Mouse (Mus musculus) regulatory T cell (primary cell): ENCODE results near the gene Lrrc37a.
"Not testable (repeated sequence)": the region's sequence is repeated elsewhere in the genome, so short reads cannot be mapped to it uniquely, and the experiment has no call there.

Experiments used
- in situ Hi-C: fragments of 300-600 bp; cut with MboI, MseI; formaldehyde crosslinking; loops from one replicate; pipeline ENCODE4 v1.15.1; 2025; ENCODE audit warnings: high pct_unique_total_duplicates

Gene Lrrc37a

GRCm38 (mm10) chr11:103504497-103504896 is at the start of gene Lrrc37a:
TSS of gene Lrrc37a (minus strand) at chr11:103504597.
- in situ Hi-C loops = no loop called here

DNA sequence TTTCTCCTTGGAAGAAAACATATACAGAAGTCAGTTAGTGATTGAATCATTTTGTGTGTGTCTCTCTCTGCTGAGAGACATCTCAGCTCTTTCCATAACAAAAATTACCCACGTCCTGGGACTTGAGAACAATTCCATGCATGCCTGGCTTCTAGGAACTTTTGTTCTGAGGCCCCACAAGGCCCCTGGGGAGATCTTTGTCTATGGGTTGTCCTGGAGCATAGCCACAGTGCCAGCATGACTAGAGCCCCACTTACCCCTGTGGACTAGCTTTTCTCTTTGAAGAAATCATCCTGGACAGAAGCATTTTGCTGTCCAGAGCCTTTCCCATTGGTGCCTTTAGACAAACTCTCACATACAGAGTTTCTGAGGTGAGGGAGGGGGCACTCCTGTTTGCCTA is 30.6 kb upstream of the Lrrc37a start:
- in situ Hi-C loops = not testable (repeated sequence)

- in situ Hi-C loops = no loop called here
Observed at GRCm38 (mm10) chr11:103512111-103512510, 7.7 kb upstream of the Lrrc37a start.

DNA sequence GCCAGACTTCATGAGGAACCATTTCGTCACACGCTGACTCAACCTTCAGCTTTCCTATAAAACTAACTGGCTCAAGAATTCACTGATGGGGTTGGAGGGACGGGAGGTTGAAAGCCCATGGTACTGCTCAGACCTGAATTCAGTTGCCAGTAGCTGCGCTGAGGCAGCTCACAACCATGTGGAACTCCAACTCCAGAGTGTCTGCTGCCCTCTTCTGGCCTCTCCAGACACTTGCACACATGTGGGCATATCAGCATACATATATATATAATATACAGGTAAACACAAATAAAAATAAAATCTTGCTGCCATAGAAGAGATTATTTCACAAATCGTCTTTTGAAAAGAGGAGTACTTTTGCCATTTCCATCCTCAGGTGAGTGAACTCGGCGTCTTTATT is 40.0 kb downstream of the Lrrc37a start:
- in situ Hi-C loops = no loop called here

GRCm38 (mm10) chr11:103451105-103451504 is 53.3 kb downstream of the Lrrc37a start:
- in situ Hi-C loops = loop anchor here (10.0 kb wide), 1 partner anchor 496 kb away; no protein-coding TSS in a partner anchor

GRCm38 (mm10) chr11:103449721-103450120 is 54.7 kb downstream of the Lrrc37a start:
- in situ Hi-C loops = loop anchor here (10.0 kb wide), 1 partner anchor 495 kb away; no protein-coding TSS in a partner anchor

DNA sequence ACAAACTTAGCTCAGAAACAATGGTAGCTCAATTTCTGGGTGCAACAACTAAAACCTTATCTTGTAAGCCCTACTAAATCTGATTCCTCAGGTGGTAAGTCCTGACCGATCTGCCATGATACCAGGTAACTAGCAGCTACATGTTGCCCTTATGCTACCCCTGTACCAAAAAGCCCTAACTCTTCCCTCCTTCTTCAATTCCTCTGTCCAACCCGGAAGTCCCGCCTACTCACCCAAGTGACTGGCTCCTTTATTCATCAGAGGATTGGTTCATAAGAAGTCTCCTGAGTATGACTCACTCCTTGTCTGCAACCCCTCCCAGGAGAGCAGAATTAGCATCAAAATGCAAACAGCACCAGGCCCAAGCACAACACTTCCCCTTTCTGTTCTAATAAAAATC is 60.7 kb downstream of the Lrrc37a start:
- in situ Hi-C loops = no loop called here

DNA sequence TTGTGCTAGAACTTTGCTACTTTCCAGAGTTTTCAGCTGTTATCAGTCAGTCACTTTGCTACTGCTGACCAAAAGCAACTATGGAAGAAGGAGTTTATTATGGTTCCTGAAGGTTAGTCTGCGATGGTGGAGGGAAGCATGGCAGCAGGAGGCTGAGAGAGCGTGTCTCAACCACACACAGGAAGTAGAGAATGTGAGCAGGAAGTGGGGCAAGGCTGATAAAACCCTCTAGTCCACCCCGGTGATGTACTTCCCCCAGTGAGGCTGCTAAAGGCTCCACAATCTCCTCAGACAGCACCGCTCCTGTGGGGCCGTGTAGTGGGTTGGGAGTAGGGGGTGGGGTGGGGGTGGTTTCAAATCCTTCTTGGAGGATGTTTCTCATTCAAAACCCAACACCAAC is 68.1 kb downstream of the Lrrc37a start:
- in situ Hi-C loops = loop anchor here (5.0 kb wide), 1 partner anchor 44 kb away; no protein-coding TSS in a partner anchor

GRCm38 (mm10) chr11:103425031-103425430 is 79.4 kb downstream of the Lrrc37a start:
- in situ Hi-C loops = no loop called here

DNA sequence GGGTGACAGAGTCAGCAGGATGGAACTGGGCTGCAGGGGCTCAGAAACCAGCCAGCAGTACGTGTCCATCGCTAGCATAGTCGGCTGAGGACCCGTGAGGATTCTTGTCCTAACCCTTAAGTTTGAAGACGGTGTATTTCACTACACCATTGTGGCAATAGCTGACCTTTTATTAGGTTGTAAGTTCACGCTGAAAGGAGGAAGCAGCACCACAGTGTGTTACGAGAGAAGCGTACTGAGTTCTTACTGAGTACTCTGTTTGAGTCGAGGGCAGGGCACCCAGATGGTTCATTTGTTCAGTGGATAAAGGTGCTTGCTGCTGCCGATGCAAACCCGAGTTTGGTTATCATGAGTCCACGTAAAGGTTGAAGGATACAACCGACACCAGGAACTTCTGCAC is 84.7 kb downstream of the Lrrc37a start:
- in situ Hi-C loops = no loop called here

GRCm38 (mm10) chr11:103419226-103419625 is 85.2 kb downstream of the Lrrc37a start:
- in situ Hi-C loops = no loop called here

DNA sequence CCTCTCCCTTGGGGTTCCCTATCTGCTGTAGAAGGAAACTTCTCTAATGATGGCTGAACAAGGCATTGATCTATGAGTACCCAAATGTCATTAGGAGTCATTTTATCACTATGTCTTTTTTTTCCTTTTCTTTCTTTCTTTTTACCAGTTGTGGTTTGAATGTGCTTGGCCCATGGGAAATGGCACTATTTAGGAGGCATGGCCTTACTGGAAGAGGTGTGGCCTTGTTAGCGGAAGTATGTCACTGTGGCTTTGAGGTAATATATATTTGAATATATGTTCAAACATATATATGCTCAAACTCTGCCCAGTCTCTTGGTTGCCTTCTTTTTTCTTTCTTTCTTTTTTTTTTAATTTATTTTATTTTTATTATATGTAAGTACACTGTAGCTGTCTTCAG is 90.9 kb downstream of the Lrrc37a start:
- in situ Hi-C loops = no loop called here

GRCm38 (mm10) chr11:103412950-103413423 is 91.4 kb downstream of the Lrrc37a start:
- in situ Hi-C loops = no loop called here

- in situ Hi-C loops = no loop called here
Observed at GRCm38 (mm10) chr11:103411981-103412949, 92.1 kb downstream of the Lrrc37a start, which contains the start of gene Plekhm1. TSS of gene Plekhm1 (minus strand) at chr11:103412687.

DNA sequence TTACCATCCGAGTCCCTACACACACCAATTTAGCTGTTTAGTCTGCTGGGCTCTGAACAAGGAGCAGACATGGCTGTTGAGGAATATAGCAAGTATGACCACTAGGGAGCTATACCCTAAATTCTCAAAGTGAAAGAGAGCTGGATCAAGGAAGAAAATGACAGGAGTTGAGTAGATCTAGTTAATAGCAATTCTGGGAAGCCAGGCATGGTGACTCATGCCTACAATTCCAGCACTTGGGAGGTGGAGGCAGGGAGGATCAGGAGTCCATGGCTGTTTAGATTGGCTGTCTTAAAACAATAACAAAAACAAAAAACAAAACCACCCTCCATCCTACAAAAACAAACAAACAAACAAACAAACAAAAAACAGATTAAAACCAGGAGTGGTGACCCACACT is 93.1 kb downstream of the Lrrc37a start:
- in situ Hi-C loops = no loop called here

DNA sequence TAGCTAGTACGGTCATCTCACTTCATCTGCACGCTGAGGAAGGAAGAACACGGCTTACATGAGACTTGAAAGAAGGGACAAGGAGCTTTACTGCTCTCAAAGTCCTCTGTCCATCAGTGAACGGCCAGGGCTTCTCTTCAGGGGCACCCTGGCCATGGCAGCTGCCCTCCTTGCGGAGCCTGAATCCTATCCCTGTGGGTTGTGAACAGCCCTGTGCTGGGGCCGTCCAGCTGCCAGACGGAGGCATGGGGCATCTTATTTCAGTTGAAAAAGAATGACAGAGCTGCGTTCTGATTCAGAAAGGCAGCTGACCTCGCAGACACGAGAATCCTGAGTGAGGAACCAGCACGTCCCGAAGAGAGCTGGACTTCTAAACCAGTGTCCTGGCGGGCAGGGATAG is 95.5 kb downstream of the Lrrc37a start:
- in situ Hi-C loops = no loop called here

DNA sequence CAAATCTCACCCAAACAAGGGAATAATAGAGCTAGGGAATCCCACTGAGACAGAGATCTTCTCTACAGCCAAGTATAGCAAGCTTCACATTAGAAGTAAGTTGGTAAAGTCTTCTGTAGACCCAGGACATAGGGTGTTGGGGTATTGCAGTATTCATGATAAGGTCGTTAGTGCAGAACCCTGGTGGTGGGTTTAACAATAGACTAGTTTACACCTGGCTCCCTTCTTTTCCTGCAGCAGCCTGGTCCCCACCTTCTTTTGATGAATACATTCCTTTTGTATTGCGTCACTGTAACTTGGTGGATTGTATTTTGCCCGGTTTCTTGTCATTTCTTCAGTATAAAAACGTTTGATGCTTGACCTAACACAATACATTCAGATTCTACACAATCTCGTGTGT is 97.3 kb downstream of the Lrrc37a start:
- in situ Hi-C loops = not testable (repeated sequence)

GRCm38 (mm10) chr11:103406551-103406950 is 97.8 kb downstream of the Lrrc37a start:
- in situ Hi-C loops = no loop called here

DNA sequence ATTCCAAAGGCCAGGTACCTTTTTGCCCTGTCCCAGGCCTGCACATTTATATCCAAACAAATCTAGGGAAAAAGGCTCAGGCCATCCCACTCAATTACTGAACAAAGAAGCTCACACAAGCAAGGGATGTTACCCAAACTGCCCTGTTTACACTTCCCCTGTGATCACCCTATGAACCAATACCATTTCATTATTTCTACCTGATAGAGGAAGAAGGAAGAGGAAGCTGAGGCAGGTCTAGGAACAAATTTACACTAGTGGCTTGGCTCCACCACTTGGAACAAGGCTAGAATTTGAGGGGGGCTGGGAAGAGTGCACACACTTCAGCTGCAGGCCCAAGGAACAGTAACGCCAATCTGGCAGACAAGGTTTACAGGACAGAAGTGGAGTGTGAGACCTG is 98.6 kb downstream of the Lrrc37a start:
- in situ Hi-C loops = no loop called here

GRCm38 (mm10) chr11:103404618-103405017 is 99.8 kb downstream of the Lrrc37a start:
- in situ Hi-C loops = loop anchor here (5.0 kb wide), 1 partner anchor 47 kb away; no protein-coding TSS in a partner anchor

DNA sequence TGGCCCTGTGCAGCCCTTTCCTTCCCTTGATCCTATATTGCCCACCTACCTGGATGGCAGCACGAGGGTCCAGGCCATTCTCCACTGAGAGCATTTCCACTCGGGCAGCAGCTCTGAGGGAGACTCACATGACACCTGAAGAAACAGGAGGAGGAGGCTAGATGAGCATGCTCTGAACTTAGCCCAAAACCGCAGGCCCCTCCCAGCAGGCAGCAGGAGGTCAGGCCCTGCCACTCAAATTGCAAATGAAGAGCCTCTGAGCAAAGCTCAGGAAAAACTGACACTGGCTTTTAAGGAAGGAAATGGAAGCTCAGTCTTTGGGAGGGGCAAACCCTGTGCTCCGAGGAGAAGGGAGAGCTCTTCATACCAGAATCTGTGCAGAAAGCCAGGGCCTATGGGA is 100.6 kb downstream of the Lrrc37a start:
- in situ Hi-C loops = loop anchor here (5.0 kb wide), 1 partner anchor 46 kb away; no protein-coding TSS in a partner anchor

DNA sequence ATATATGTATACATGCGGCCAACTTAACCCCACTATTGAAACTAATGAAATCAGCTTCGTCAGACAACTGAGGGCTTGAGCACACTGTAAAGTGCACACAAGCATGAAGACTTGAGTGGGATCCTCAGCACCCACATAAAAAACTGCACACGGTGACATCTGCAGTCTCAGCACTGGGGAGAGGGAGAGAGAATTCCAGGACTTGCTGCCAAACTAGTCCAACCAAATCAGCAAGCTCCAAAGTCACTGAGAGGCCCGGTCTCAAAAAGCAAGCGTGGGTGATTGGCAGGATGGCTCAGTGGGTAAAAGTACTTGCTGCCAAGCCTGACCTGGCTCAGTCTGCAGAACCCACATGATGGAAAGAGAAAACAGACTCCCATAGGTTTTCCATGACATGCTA is 101.7 kb downstream of the Lrrc37a start:
- in situ Hi-C loops = loop anchor here (5.0 kb wide), 1 partner anchor 45 kb away; no protein-coding TSS in a partner anchor

- in situ Hi-C loops = loop anchor here (5.0 kb wide), 1 partner anchor 45 kb away; no protein-coding TSS in a partner anchor
Observed at GRCm38 (mm10) chr11:103402198-103402597, 102.2 kb downstream of the Lrrc37a start.
